Mouse (Mus musculus) activated CD4-positive, CD25-positive, alpha-beta regulatory T cell, adult 4 months (primary cell): ENCODE measurements around the gene Smco4. TPM values are rescaled to one million over a fixed set of nuclear protein-coding genes. Genes with fewer than 3 reads are reported as not detected.

Experiments
- ATAC-seq: one replicate; pipeline ENCODE4 v1.8.0; 2017
- polyA plus RNA-seq, 2 experiments: library from polyadenylated mRNA; unstranded; fragments of 100-300 nt; shearing (Covaris generic); gene quantifications; one replicate each; pipeline ENCODE4 v1.2.1; 2017

Gene Smco4
- polyA plus RNA-seq, 2 experiments from 2014 or later: 26.7 to 55.5 TPM

- no peak for ATAC-seq
Observed at GRCm38 (mm10) chr9:15507431-15507875, 14.2 kb downstream of the Smco4 start.

- ATAC-seq: no peak
Observed at GRCm38 (mm10) chr9:15509363-15509762, 16.1 kb downstream of the Smco4 start.

GRCm38 (mm10) chr9:15510557-15511310, 17.5 kb downstream of the Smco4 start:
- ATAC-seq: no peak

GRCm38 (mm10) chr9:15512918-15513317, 19.7 kb downstream of the Smco4 start:
- no peak for ATAC-seq

- peak; percentile 62 for ATAC-seq
Observed at GRCm38 (mm10) chr9:15516007-15516406, 22.8 kb downstream of the Smco4 start.

- no peak for ATAC-seq
Observed at GRCm38 (mm10) chr9:15517979-15518378, 24.7 kb downstream of the Smco4 start.

GRCm38 (mm10) chr9:15522348-15522747, 29.1 kb downstream of the Smco4 start:
- ATAC-seq: no peak

- no peak for ATAC-seq
Observed at GRCm38 (mm10) chr9:15522887-15523286, 29.7 kb downstream of the Smco4 start.

- no peak for ATAC-seq
Observed at GRCm38 (mm10) chr9:15523646-15524045, 30.4 kb downstream of the Smco4 start.

GRCm38 (mm10) chr9:15525246-15525645, 32.0 kb downstream of the Smco4 start:
- no peak for ATAC-seq

GRCm38 (mm10) chr9:15526539-15526938, 33.3 kb downstream of the Smco4 start:
- no peak for ATAC-seq

GRCm38 (mm10) chr9:15527846-15528245, 34.6 kb downstream of the Smco4 start:
- ATAC-seq: no peak

GRCm38 (mm10) chr9:15528368-15528767, 35.1 kb downstream of the Smco4 start:
- ATAC-seq: no peak

- ATAC-seq: peak; percentile 32
Observed at GRCm38 (mm10) chr9:15529275-15529964, 36.2 kb downstream of the Smco4 start.

GRCm38 (mm10) chr9:15529965-15530320, 36.7 kb downstream of the Smco4 start:
- ATAC-seq: peak; percentile 90

GRCm38 (mm10) chr9:15531204-15531603, 38.0 kb downstream of the Smco4 start:
- no peak for ATAC-seq

GRCm38 (mm10) chr9:15533336-15534070, 40.3 kb downstream of the Smco4 start:
- no peak for ATAC-seq

- no peak for ATAC-seq
Observed at GRCm38 (mm10) chr9:15534110-15534509, 40.9 kb downstream of the Smco4 start.

GRCm38 (mm10) chr9:15535418-15535817, 42.2 kb downstream of the Smco4 start:
- no peak for ATAC-seq

GRCm38 (mm10) chr9:15536861-15537426, 43.7 kb downstream of the Smco4 start:
- ATAC-seq: no peak

GRCm38 (mm10) chr9:15537455-15538048, 44.3 kb downstream of the Smco4 start:
- ATAC-seq: no peak

- peak; percentile 46 for ATAC-seq
Observed at GRCm38 (mm10) chr9:15538979-15539533, 45.8 kb downstream of the Smco4 start.
